8 mouse cellular contexts compared by ENCODE assay signal in genomic region chr10:67126061-67126858, GRCm38 (mm10). TPM values are rescaled to one million over a fixed set of nuclear protein-coding genes. Genes with fewer than 3 reads are reported as not detected.
DNase-seq lines count a peak whose midpoint lies in the region; ATAC-seq lines count a peak whose summit lies in the region.

No protein-coding gene starts in this region.

- WGBS in forebrain, embryonic 11.5 days = under 1% methylated on average over 48 of the region's 50 CpGs
- 2% methylated on average over 50 of the region's 50 CpGs for WGBS in heart, embryonic 15.5 days
- 2% methylated on average over 50 of the region's 50 CpGs for WGBS in liver, embryonic 15.5 days (ENCODE audit: insufficient replicate concordance)
- 2% methylated on average over 48 of the region's 50 CpGs for WGBS in neural tube, embryonic 14.5 days

- H3K27ac ChIP-seq in forebrain, embryonic 11.5 days (ENCODE audit: low read depth, low read length) = peak overlapping the region; percentile 62
- peak overlapping the region; percentile 92 for H3K27ac ChIP-seq in heart, embryonic 15.5 days
- H3K27ac ChIP-seq in liver, embryonic 15.5 days (replicated peaks) = peak overlapping the region; percentile 34; the same call in 1 of the 2 replicates
- peak overlapping the region; percentile 93 for H3K27ac ChIP-seq in neural tube, embryonic 14.5 days (ENCODE audit: low read depth, low read length)

- H3K4me3 ChIP-seq in forebrain, embryonic 11.5 days (ENCODE audit: low read depth, low read length) = peak overlapping the region; percentile 81
- H3K4me3 ChIP-seq in heart, embryonic 15.5 days = peak overlapping the region; percentile 98
- H3K4me3 ChIP-seq in liver, embryonic 15.5 days (replicated peaks) = peak overlapping the region; percentile 70
- peak overlapping the region; percentile 86 for H3K4me3 ChIP-seq in neural tube, embryonic 14.5 days (ENCODE audit: low read depth, low read length)

- no peaks in the 10 kb centered on the region for H3K9me3 ChIP-seq in forebrain, embryonic 11.5 days (ENCODE audit: control insufficient read depth, low read length)
- H3K9me3 ChIP-seq in heart, embryonic 15.5 days (replicated peaks) = no peaks in the 10 kb centered on the region
- H3K9me3 ChIP-seq in liver, embryonic 15.5 days (replicated peaks) = no peaks in the 10 kb centered on the region
- H3K9me3 ChIP-seq in neural tube, embryonic 14.5 days (ENCODE audit: control insufficient read depth, low read length) = no peaks in the 10 kb centered on the region

- no peaks in the 10 kb centered on the region for H3K36me3 ChIP-seq in forebrain, embryonic 11.5 days (ENCODE audit: control insufficient read depth, insufficient read depth, low read length)
- no peaks in the 10 kb centered on the region for H3K36me3 ChIP-seq in heart, embryonic 15.5 days
- H3K36me3 ChIP-seq in liver, embryonic 15.5 days (replicated peaks) = no peaks in the 10 kb centered on the region
- H3K36me3 ChIP-seq in neural tube, embryonic 14.5 days (ENCODE audit: control insufficient read depth, insufficient read depth, low read length) = no peaks in the 10 kb centered on the region

- peak; percentile 81 for DNase-seq in adipocyte (ENCODE audit: low spot score)
- DNase-seq in forebrain, embryonic 11.5 days (ENCODE audit: low spot score) = no peak
- DNase-seq in kidney, postnatal 10 days = peak; percentile 63
- DNase-seq in spleen, postnatal 10 days (ENCODE audit: low spot score in 2 of 2) = no peak

- peak overlapping the region; percentile 83 for H3K9ac ChIP-seq in forebrain, embryonic 11.5 days (ENCODE audit: low read length)
- H3K9ac ChIP-seq in heart, embryonic 15.5 days = peak overlapping the region; percentile 92
- peak overlapping the region; percentile 64 for H3K9ac ChIP-seq in liver, embryonic 15.5 days
- peak overlapping the region; percentile 86 for H3K9ac ChIP-seq in neural tube, embryonic 14.5 days (replicated peaks; ENCODE audit: low read depth, low read length)

- peak; percentile 46 for ATAC-seq in CD4-positive, CD25-positive, alpha-beta regulatory T cell, adult 4 months
- peak; percentile 75 for ATAC-seq in forebrain, embryonic 11.5 days (replicated peaks; ENCODE audit: low FRiP score)
- no peak; the same call in none of the 2 replicates for ATAC-seq in heart, embryonic 15.5 days (replicated peaks; ENCODE audit: insufficient number of reproducible peaks, insufficient read depth, low FRiP score, low read depth)
- peak; percentile 18; the same call in 1 of the 2 replicates for ATAC-seq in liver, embryonic 15.5 days (ENCODE audit: insufficient read depth)
- ATAC-seq in neural tube, embryonic 14.5 days (ENCODE audit: low read depth) = peak; percentile 81

- no peaks in the 10 kb centered on the region for H3K27me3 ChIP-seq in forebrain, embryonic 11.5 days (ENCODE audit: control insufficient read depth, insufficient read depth, low read length)
- H3K27me3 ChIP-seq in heart, embryonic 15.5 days = no peaks in the 10 kb centered on the region
- peaks cover 44% of the 10 kb centered on the region for H3K27me3 ChIP-seq in liver, embryonic 15.5 days
- H3K27me3 ChIP-seq in neural tube, embryonic 14.5 days (ENCODE audit: control insufficient read depth, insufficient read depth, low read length) = no peaks in the 10 kb centered on the region

- 0 out of 2 replicates have a peak, but pooled peaks cover 7% of the 10 kb centered on the region for H3K4me1 ChIP-seq in forebrain, embryonic 11.5 days (replicated peaks; ENCODE audit: control insufficient read depth, insufficient read depth, low read length)
- peaks cover 47% of the 10 kb centered on the region for H3K4me1 ChIP-seq in heart, embryonic 15.5 days (replicated peaks)
- peaks cover 19% of the 10 kb centered on the region for H3K4me1 ChIP-seq in liver, embryonic 15.5 days (replicated peaks)
- peaks cover 18% of the 10 kb centered on the region for H3K4me1 ChIP-seq in neural tube, embryonic 14.5 days (ENCODE audit: control insufficient read depth, insufficient read depth, low read length)

- H3K4me2 ChIP-seq in forebrain, embryonic 11.5 days (ENCODE audit: low read depth, low read length, severe bottlenecking) = peak overlapping the region; percentile 95
- peak overlapping the region; percentile 93 for H3K4me2 ChIP-seq in heart, embryonic 15.5 days
- peak overlapping the region; percentile 93 for H3K4me2 ChIP-seq in liver, embryonic 15.5 days
- peak overlapping the region; percentile 80 for H3K4me2 ChIP-seq in neural tube, embryonic 14.5 days (ENCODE audit: low read depth, low read length)

RNA-seq across cellular contexts. Expression of gene Reep3, which starts 29.5 kb away (rescaled TPM):
- 10 to 100 TPM; 13.8 to 17.3 TPM for polyA plus RNA-seq in CD4-positive, CD25-positive, alpha-beta regulatory T cell, adult 4 months (2017; shearing (Covaris generic))
- 44.6 and 48.4 TPM in 2 replicates for polyA plus RNA-seq in forebrain, embryonic 11.5 days (2014; fragmentation: Nextera tagmentation; extraction: Ambion mirVana)
- 30.6 and 31.5 TPM in 2 replicates for polyA plus RNA-seq in heart, embryonic 15.5 days (2015; fragmentation: Nextera tagmentation; extraction: Ambion mirVana)
- polyA plus RNA-seq in liver, embryonic 15.5 days (2015; fragmentation: Nextera tagmentation; extraction: Ambion mirVana) = 8.9 and 9.2 TPM in 2 replicates
- polyA plus RNA-seq in neural tube, embryonic 14.5 days (2014; fragmentation: Nextera tagmentation; extraction: Ambion mirVana) = 37.7 and 48.7 TPM in 2 replicates

RNA-seq across cellular contexts. Expression of gene Jmjd1c, which starts 30.3 kb away (rescaled TPM):
- polyA plus RNA-seq in CD4-positive, CD25-positive, alpha-beta regulatory T cell, adult 4 months (2017; shearing (Covaris generic)) = 10 to 100 TPM; 56.7 to 57.2 TPM
- 53.1 and 55.7 TPM in 2 replicates for polyA plus RNA-seq in forebrain, embryonic 11.5 days (2014; fragmentation: Nextera tagmentation; extraction: Ambion mirVana)
- polyA plus RNA-seq in heart, embryonic 15.5 days (2015; fragmentation: Nextera tagmentation; extraction: Ambion mirVana) = 33.3 and 33.5 TPM in 2 replicates
- polyA plus RNA-seq in liver, embryonic 15.5 days (2015; fragmentation: Nextera tagmentation; extraction: Ambion mirVana) = 9.4 and 10.3 TPM in 2 replicates
- polyA plus RNA-seq in neural tube, embryonic 14.5 days (2014; fragmentation: Nextera tagmentation; extraction: Ambion mirVana) = 62.3 and 67.0 TPM in 2 replicates

Comparison
In these comparisons a context has a peak if more than half of its experiments do, and no peak if none do; other contexts are left out.
1. DNase-seq: peak in adipocyte (single experiment) and kidney, postnatal 10 days (single experiment); none in forebrain, embryonic 11.5 days (single experiment) and spleen, postnatal 10 days (0 of 2).
2. H3K27ac ChIP-seq: peak in every context shown above with its lines; median percentile 93 in neural tube, embryonic 14.5 days; 92 in heart, embryonic 15.5 days; 62 in forebrain, embryonic 11.5 days; 34 in liver, embryonic 15.5 days.
3. Peak in every context shown above with its lines, with median percentiles within 50 percentile points of each other: H3K4me2 ChIP-seq, H3K4me3 ChIP-seq and H3K9ac ChIP-seq.